Mouse (Mus musculus) ES-E14 (cell line): ENCODE results near the gene Mest.

Source experiments
- MAFK ChIP-seq: IDR thresholded peaks from 2 replicates; pipeline ENCODE4 v1.6.1; 2014; ENCODE audit warnings: mild to moderate bottlenecking, low read depth, low read length, inconsistent platforms; ENCODE audit not compliant: insufficient read depth
- ZC3H11A ChIP-seq: IDR thresholded peaks from 2 replicates; pipeline ENCODE4 v1.6.1; 2012; ENCODE audit warnings: low read depth, mild to moderate bottlenecking, inconsistent platforms, low read length, borderline replicate concordance

DNA sequence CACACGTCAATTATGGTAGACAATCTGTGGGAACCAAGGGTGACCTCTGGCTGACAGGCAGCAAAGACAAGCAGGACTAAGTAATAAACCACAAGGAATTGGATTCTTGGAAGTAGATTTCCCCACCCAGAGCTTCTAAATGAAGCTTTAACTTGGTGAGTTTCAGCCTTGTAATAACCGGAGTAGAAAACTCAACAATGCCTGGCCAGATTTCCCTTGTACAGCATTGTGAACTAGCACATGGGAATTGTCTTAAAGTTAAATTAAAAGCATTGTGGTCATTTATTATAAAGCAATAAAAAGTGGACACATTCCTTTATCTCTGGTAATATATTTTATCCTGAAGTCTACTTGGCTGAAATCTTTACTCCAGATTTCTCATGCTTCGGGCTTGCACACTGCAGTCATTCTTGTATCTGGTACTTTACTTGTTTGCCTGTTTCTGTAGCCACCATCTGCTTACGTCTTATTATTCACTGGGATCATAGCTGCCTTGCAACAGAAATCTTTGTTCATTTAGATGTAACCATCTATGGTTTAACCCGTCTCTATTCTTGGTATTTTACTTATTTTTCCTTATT, 8.4 kb upstream of the Mest start:
- TF ChIP-seq MAFK = no peak
- TF ChIP-seq ZC3H11A = no peak
